Mouse (Mus musculus): Measurements from ENCODE around the gene Cdsn. TPM values are rescaled to one million over a fixed set of nuclear protein-coding genes. Genes with fewer than 3 reads are reported as not detected.

Cdsn gene
- polyA plus RNA-seq, 1 experiment from 2014 or later = 0.08 TPM

- H3K9ac ChIP-seq (ENCODE audit: low read length) = no peak overlapping the region
- no peak overlapping the region for H3K4me2 ChIP-seq
- no peak for ATAC-seq (ENCODE audit: low FRiP score)
- H3K27me3 ChIP-seq (ENCODE audit: control insufficient read depth, insufficient read depth, low read length) = no peaks in the 10 kb centered on the region
- H3K9me3 ChIP-seq (ENCODE audit: control insufficient read depth, low read length) = no peaks in the 10 kb centered on the region
- DNase-seq (ENCODE audit: low spot score, missing footprints) = no peak
- 93% methylated on average over 18 of the region's 18 CpGs for WGBS
- H3K4me1 ChIP-seq (ENCODE audit: control insufficient read depth, insufficient read depth, low read length) = no peaks in the 10 kb centered on the region
- H3K36me3 ChIP-seq (ENCODE audit: control insufficient read depth, insufficient read depth, low read length) = no peaks in the 10 kb centered on the region
- no peak overlapping the region for H3K4me3 ChIP-seq (ENCODE audit: low read depth, low read length)
- H3K27ac ChIP-seq (ENCODE audit: low read depth, low read length) = no peak overlapping the region
Observed at GRCm38 (mm10) chr17:35554761-35555397, 3.0 kb downstream of the Cdsn start.

DNA sequence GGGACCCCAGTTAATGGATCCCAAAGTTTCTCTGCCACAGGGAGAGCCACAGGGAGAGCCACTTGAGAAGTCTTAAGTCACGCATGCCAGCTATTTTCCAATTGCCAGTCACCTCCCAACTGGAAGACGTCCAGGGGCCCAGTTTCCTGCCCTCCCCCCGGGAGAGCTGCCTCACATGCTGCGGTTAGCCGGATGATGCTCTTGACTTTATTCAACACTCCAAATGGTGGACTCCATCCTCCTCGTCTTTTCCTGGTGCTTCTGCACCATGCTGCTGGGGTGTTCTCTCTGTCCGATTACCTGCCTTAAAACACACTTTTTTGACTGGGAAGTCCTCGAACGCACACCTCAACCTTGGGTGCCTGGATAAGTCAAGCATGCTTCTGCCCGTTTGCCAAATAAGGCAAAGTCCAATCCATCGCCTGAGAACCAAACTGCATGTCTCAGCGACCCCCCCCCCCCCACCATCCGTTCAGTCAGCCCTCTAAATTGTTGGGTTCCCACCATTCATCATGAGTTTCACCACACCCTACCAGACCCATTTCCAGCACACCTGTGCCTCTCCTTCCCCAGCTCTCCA is 4.3 kb downstream of the Cdsn start:
- no peak overlapping the region for H3K27ac ChIP-seq (ENCODE audit: low read depth, low read length)
- 87% methylated on average over 13 of the region's 13 CpGs for WGBS
- DNase-seq (ENCODE audit: low spot score, missing footprints) = no peak
- no peak overlapping the region for H3K9ac ChIP-seq (ENCODE audit: low read length)
- no peak for ATAC-seq (ENCODE audit: low FRiP score)
- no peak overlapping the region for H3K4me3 ChIP-seq (ENCODE audit: low read depth, low read length)
- no peaks in the 10 kb centered on the region for H3K4me1 ChIP-seq (ENCODE audit: control insufficient read depth, insufficient read depth, low read length)
- H3K4me2 ChIP-seq = no peak overlapping the region
- no peaks in the 10 kb centered on the region for H3K9me3 ChIP-seq (ENCODE audit: control insufficient read depth, low read length)
- H3K27me3 ChIP-seq (ENCODE audit: control insufficient read depth, insufficient read depth, low read length) = no peaks in the 10 kb centered on the region
- H3K36me3 ChIP-seq (ENCODE audit: control insufficient read depth, insufficient read depth, low read length) = no peaks in the 10 kb centered on the region

DNA sequence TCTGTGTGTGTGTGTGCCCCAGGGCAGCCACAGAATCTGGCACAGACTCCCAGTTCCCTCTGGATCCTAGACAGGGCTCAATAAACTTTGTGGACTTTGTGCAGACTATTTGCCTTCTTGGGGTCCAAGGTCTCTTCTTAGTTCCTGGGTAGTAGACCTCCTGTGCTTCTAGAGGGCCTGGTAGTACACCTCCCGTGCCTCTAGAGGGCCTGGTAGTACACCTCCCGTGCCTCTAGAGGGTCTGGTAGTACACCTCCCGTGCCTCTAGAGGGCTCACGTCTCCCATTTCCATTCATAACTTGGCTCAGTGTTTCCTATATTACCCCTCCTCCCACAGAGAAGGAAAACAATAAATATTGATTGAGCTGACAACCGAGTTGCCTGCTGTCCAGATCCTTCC is 4.9 kb downstream of the Cdsn start:
- no peak overlapping the region for H3K9ac ChIP-seq (ENCODE audit: low read length)
- H3K27me3 ChIP-seq (ENCODE audit: control insufficient read depth, insufficient read depth, low read length) = no peaks in the 10 kb centered on the region
- H3K4me3 ChIP-seq (ENCODE audit: low read depth, low read length) = no peak overlapping the region
- ATAC-seq (ENCODE audit: low FRiP score) = no peak
- 30% methylated on average over 5 of the region's 5 CpGs for WGBS
- no peak overlapping the region for H3K27ac ChIP-seq (ENCODE audit: low read depth, low read length)
- H3K4me2 ChIP-seq = no peak overlapping the region
- no peaks in the 10 kb centered on the region for H3K36me3 ChIP-seq (ENCODE audit: control insufficient read depth, insufficient read depth, low read length)
- DNase-seq (ENCODE audit: low spot score, missing footprints) = peak; percentile 93
- no peaks in the 10 kb centered on the region for H3K4me1 ChIP-seq (ENCODE audit: control insufficient read depth, insufficient read depth, low read length)
- H3K9me3 ChIP-seq (ENCODE audit: control insufficient read depth, low read length) = no peaks in the 10 kb centered on the region

DNA sequence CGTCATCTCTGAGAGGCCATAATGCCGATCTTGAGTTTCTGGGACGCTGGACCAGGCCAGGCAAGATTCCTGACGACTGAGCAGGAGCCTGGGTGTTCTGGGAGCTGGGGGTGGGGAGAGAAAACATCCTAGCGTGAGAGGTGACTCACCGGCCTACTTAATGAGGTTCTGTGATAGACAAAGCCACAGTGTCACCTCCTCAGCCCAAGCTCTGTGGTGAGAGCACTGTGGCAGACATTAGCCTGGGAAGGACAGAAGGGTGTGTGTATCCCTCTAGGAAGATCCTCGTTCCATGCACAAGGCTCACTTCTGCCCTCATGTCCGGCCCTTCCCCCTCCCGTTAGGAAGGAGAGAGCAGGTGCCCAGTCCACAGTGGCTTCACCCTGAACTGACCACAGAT is 5.4 kb downstream of the Cdsn start:
- Histone ChIP-seq H3K27ac (ENCODE audit: low read depth, low read length) (no peak overlapping the region), H3K9ac (ENCODE audit: low read length) (no peak overlapping the region), H3K4me1 (ENCODE audit: control insufficient read depth, insufficient read depth, low read length) (no peaks in the 10 kb centered on the region), H3K4me2 (no peak overlapping the region), H3K36me3 (ENCODE audit: control insufficient read depth, insufficient read depth, low read length) (no peaks in the 10 kb centered on the region), H3K27me3 (ENCODE audit: control insufficient read depth, insufficient read depth, low read length) (no peaks in the 10 kb centered on the region), H3K9me3 (ENCODE audit: control insufficient read depth, low read length) (no peaks in the 10 kb centered on the region), H3K4me3 (ENCODE audit: low read depth, low read length) (no peak overlapping the region)
- no peak for ATAC-seq (ENCODE audit: low FRiP score)
- 78% methylated on average over 9 of the region's 9 CpGs for WGBS
- DNase-seq (ENCODE audit: low spot score, missing footprints) = peak; percentile 84

GRCm38 (mm10) chr17:35558216-35558615 is 6.3 kb downstream of the Cdsn start:
- no peaks in the 10 kb centered on the region for H3K4me1 ChIP-seq (ENCODE audit: control insufficient read depth, insufficient read depth, low read length)
- WGBS = 59% methylated on average over 8 of the region's 8 CpGs
- no peak overlapping the region for H3K27ac ChIP-seq (ENCODE audit: low read depth, low read length)
- H3K36me3 ChIP-seq (ENCODE audit: control insufficient read depth, insufficient read depth, low read length) = no peaks in the 10 kb centered on the region
- H3K9me3 ChIP-seq (ENCODE audit: control insufficient read depth, low read length) = no peaks in the 10 kb centered on the region
- no peak overlapping the region for H3K4me2 ChIP-seq
- H3K9ac ChIP-seq (ENCODE audit: low read length) = no peak overlapping the region
- no peaks in the 10 kb centered on the region for H3K27me3 ChIP-seq (ENCODE audit: control insufficient read depth, insufficient read depth, low read length)
- H3K4me3 ChIP-seq (ENCODE audit: low read depth, low read length) = no peak overlapping the region
- DNase-seq (ENCODE audit: low spot score, missing footprints) (no peak), ATAC-seq (ENCODE audit: low FRiP score) (no peak)

DNA sequence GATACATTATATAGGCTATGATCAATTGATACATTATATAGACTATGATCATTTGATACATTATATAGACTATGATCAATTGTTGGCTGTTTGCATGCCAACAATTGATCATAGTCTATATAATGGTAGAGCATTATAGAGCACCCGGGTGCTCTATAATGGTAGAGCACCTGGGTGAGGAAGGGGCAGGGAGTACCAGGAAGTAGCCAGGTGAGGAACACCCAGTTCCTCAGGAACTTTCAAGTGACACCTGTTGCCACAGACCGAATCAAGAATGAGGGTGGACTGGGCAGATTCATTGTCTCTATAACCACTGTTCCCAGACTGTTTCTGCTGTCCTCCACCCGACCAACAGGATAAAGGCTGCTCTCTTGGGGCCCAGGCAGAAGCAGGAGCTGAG is 15.2 kb downstream of the Cdsn start, which contains the start of gene 2300002M23Rik:
2300002M23Rik (plus strand) TSS at position 301 of the 400 bp plus-strand sequence.
- DNase-seq (ENCODE audit: low spot score, missing footprints) (no peak), ATAC-seq (ENCODE audit: low FRiP score) (no peak)
- no peak within 1 kb of the TSS for H3K9ac ChIP-seq (ENCODE audit: low read length)
- H3K4me2 ChIP-seq = no peak within 1 kb of the TSS
- peaks cover 11% of the 10 kb centered on the region for H3K27me3 ChIP-seq (ENCODE audit: control insufficient read depth, insufficient read depth, low read length)
- no peak within 1 kb of the TSS for H3K27ac ChIP-seq (ENCODE audit: low read depth, low read length)
- no peaks in the 10 kb centered on the region for H3K9me3 ChIP-seq (ENCODE audit: control insufficient read depth, low read length)
- no peak within 1 kb of the TSS for H3K4me3 ChIP-seq (ENCODE audit: low read depth, low read length)
- no peaks in the 10 kb centered on the region for H3K36me3 ChIP-seq (ENCODE audit: control insufficient read depth, insufficient read depth, low read length)
- WGBS = 55% methylated on average over 3 of the region's 3 CpGs
- peaks cover 6% of the 10 kb centered on the region; the same call in 1 of the 2 replicates for H3K4me1 ChIP-seq (ENCODE audit: control insufficient read depth, insufficient read depth, low read length)

DNA sequence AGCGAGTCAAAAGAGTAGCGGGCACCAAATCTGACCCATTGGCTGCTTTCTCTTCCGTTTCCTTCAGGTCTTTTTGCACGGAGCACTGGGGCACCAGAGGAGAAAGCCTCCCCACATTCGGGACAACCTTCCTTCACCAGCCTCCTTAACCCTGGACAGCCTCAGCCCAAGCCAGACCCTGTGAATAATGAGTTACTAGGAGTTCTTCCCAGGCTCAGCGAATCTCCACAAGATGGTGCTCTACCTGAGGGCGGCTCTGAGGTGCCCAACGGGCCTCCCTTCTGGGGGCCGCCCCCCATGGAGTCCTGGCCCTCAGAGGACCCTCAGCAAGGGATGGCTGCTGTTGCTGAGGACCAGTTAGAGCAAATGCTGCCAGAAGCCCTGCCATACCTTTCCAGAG is 15.8 kb downstream of the Cdsn start:
- Histone ChIP-seq H3K4me2 (no peak overlapping the region), H3K27me3 (ENCODE audit: control insufficient read depth, insufficient read depth, low read length) (peaks cover 11% of the 10 kb centered on the region), H3K27ac (ENCODE audit: low read depth, low read length) (no peak overlapping the region), H3K9ac (ENCODE audit: low read length) (no peak overlapping the region), H3K4me3 (ENCODE audit: low read depth, low read length) (no peak overlapping the region), H3K9me3 (ENCODE audit: control insufficient read depth, low read length) (no peaks in the 10 kb centered on the region), H3K36me3 (ENCODE audit: control insufficient read depth, insufficient read depth, low read length) (no peaks in the 10 kb centered on the region), H3K4me1 (ENCODE audit: control insufficient read depth, insufficient read depth, low read length) (peaks cover 6% of the 10 kb centered on the region; the same call in 1 of the 2 replicates)
- WGBS = 19% methylated on average over 9 of the region's 9 CpGs
- peak; percentile 80 for DNase-seq (ENCODE audit: low spot score, missing footprints)
- ATAC-seq (ENCODE audit: low FRiP score) = no peak

- ATAC-seq (ENCODE audit: low FRiP score) = peak; percentile 77
- H3K27ac ChIP-seq (ENCODE audit: low read depth, low read length) = no peak overlapping the region
- WGBS = 2% methylated on average over 28 of the region's 28 CpGs
Observed at GRCm38 (mm10) chr17:35569091-35569944, 17.4 kb downstream of the Cdsn start.

DNA sequence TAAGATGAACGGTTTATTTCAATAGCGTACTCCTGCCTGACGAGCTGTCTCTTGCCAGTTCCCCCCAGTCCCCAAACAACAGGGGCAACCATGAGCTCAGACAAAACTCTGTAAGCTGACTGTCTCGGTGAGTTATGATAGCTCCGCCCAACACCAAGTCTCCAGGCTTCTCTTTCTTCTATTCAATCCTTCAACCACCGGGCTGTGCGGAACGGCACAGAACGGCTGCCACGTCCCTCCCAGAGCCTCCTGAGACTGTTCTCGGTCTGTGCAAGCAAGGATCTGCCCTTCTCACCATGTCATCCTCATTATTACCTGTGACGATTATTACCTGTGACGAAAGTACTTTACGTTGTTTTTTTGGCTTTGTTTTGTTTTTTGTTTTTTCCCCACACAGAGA is 18.9 kb downstream of the Cdsn start:
- Histone ChIP-seq H3K36me3 (ENCODE audit: control insufficient read depth, insufficient read depth, low read length) (no peaks in the 10 kb centered on the region), H3K27me3 (ENCODE audit: control insufficient read depth, insufficient read depth, low read length) (peaks cover 12% of the 10 kb centered on the region), H3K27ac (ENCODE audit: low read depth, low read length) (no peak overlapping the region), H3K9me3 (ENCODE audit: control insufficient read depth, low read length) (no peaks in the 10 kb centered on the region), H3K4me3 (ENCODE audit: low read depth, low read length) (no peak overlapping the region), H3K4me2 (no peak overlapping the region), H3K9ac (ENCODE audit: low read length) (no peak overlapping the region), H3K4me1 (ENCODE audit: control insufficient read depth, insufficient read depth, low read length) (peaks cover 6% of the 10 kb centered on the region; the same call in 1 of the 2 replicates)
- DNase-seq (ENCODE audit: low spot score, missing footprints) (no peak), ATAC-seq (ENCODE audit: low FRiP score) (no peak)
- 83% methylated on average over 14 of the region's 14 CpGs for WGBS

More at GRCm38 (mm10) chr17:35569091-35569944, 17.4 kb downstream of the Cdsn start:
- Histone ChIP-seq H3K36me3 (ENCODE audit: control insufficient read depth, insufficient read depth, low read length) (no peaks in the 10 kb centered on the region), H3K9me3 (ENCODE audit: control insufficient read depth, low read length) (no peaks in the 10 kb centered on the region), H3K9ac (ENCODE audit: low read length) (peak overlapping the region; percentile 43), H3K4me2 (peak overlapping the region; percentile 46), H3K4me3 (ENCODE audit: low read depth, low read length) (peak overlapping the region; percentile 12; the same call in 1 of the 2 replicates), H3K27me3 (ENCODE audit: control insufficient read depth, insufficient read depth, low read length) (peaks cover 11% of the 10 kb centered on the region), H3K4me1 (ENCODE audit: control insufficient read depth, insufficient read depth, low read length) (peaks cover 6% of the 10 kb centered on the region; the same call in 1 of the 2 replicates)
- DNase-seq (ENCODE audit: low spot score, missing footprints) = peak; percentile 93
